Mouse (Mus musculus) lung, postnatal 36 days (tissue): Measurements from ENCODE around the gene Mapk1.
"Not testable (repeated sequence)": the region's sequence is repeated elsewhere in the genome, so short reads cannot be mapped to it uniquely, and the experiment has no call there.

Source experiments
- DNase-seq: peaks from one replicate; pipeline ENCODE4 v3.0.0; 2022; ENCODE audit warnings: mixed read lengths

Mapk1 gene

GRCm38 (mm10) chr16:16983131-16983533 is at the start of gene Mapk1:
TSS of gene Mapk1 (plus strand) at chr16:16983382.
- peak; percentile 98 for DNase-seq

- no peak for DNase-seq
Measured at GRCm38 (mm10) chr16:16939543-16939942, 43.6 kb upstream of the Mapk1 start.

GRCm38 (mm10) chr16:16941078-16941477 is 42.1 kb upstream of the Mapk1 start:
- no peak for DNase-seq

GRCm38 (mm10) chr16:16958575-16958974 is 24.6 kb upstream of the Mapk1 start:
- no peak for DNase-seq

GRCm38 (mm10) chr16:16959907-16960306 is 23.3 kb upstream of the Mapk1 start:
- no peak for DNase-seq

GRCm38 (mm10) chr16:16965149-16965548 is 18.0 kb upstream of the Mapk1 start:
- DNase-seq: no peak

GRCm38 (mm10) chr16:16966290-16966689 is 16.9 kb upstream of the Mapk1 start:
- DNase-seq: no peak

- no peak for DNase-seq
Measured at GRCm38 (mm10) chr16:16978061-16978460, 5.1 kb upstream of the Mapk1 start.

GRCm38 (mm10) chr16:16978765-16979164 is 4.4 kb upstream of the Mapk1 start:
- no peak for DNase-seq

- no peak for DNase-seq
Measured at GRCm38 (mm10) chr16:16982636-16983035, 546 bp upstream of the Mapk1 start.

GRCm38 (mm10) chr16:16983534-16984422 is 596 bp downstream of the Mapk1 start:
- peak; percentile 65 for DNase-seq

GRCm38 (mm10) chr16:16984423-16984941 is 1.3 kb downstream of the Mapk1 start:
- no peak for DNase-seq

GRCm38 (mm10) chr16:16987248-16987647 is 4.1 kb downstream of the Mapk1 start:
- DNase-seq: no peak

- no peak for DNase-seq
Measured at GRCm38 (mm10) chr16:16988842-16989241, 5.7 kb downstream of the Mapk1 start.

GRCm38 (mm10) chr16:16990021-16990420 is 6.8 kb downstream of the Mapk1 start:
- no peak for DNase-seq

- no peak for DNase-seq
Measured at GRCm38 (mm10) chr16:16994426-16995052, 11.4 kb downstream of the Mapk1 start.

GRCm38 (mm10) chr16:16996121-16996729 is 13.0 kb downstream of the Mapk1 start:
- not testable (repeated sequence) for DNase-seq

- peak; percentile 58 for DNase-seq
Measured at GRCm38 (mm10) chr16:17001109-17001508, 17.9 kb downstream of the Mapk1 start.

- no peak for DNase-seq
Measured at GRCm38 (mm10) chr16:17007070-17007469, 23.9 kb downstream of the Mapk1 start.

GRCm38 (mm10) chr16:17010036-17010435 is 26.9 kb downstream of the Mapk1 start:
- peak; percentile 46 for DNase-seq

GRCm38 (mm10) chr16:17012583-17012982 is 29.4 kb downstream of the Mapk1 start:
- peak; percentile 71 for DNase-seq

- no peak for DNase-seq
Measured at GRCm38 (mm10) chr16:17015111-17015852, 32.1 kb downstream of the Mapk1 start.

GRCm38 (mm10) chr16:17015853-17016230 is 32.7 kb downstream of the Mapk1 start:
- no peak for DNase-seq
